10 mouse cellular contexts compared by ENCODE assay signal in genomic region chr13:36506315-36506714, GRCm38 (mm10).
DNase-seq lines count a peak whose midpoint lies in the region; ATAC-seq lines count a peak whose summit lies in the region.
"Had no signal": no experiment of that assay in that cellular context is flagged by ENCODE, and none has a peak within 500 bp of the region (broad histone marks: within the 10 kb centered on the region; RNA-seq: fewer than 3 reads in every experiment).

No protein-coding gene starts in this region.

- no peak overlapping the region for H3K4me3 ChIP-seq in hindbrain, embryonic 16.5 days (ENCODE audit: low read length)
- H3K4me3 ChIP-seq: embryonic facial prominence, embryonic 12.5 days; heart, embryonic 15.5 days had no signal

- no peak for DNase-seq in cerebellum, adult 8-10 months
- DNase-seq in urinary bladder, postnatal 14 days (ENCODE audit: low spot score), result peak; percentile 12
- no peak for DNase-seq in urinary bladder, postnatal 25 days (ENCODE audit: low spot score)
- peak; percentile 49 to 62 for DNase-seq in left cerebral cortex, postnatal 14 days (ENCODE audit: low spot score in 2 of 2)
- DNase-seq in telencephalon, adult 2 months (ENCODE audit: low read depth, low spot score), result peak; percentile 70
- DNase-seq in embryo, embryonic 11 days, result no peak

- no peak overlapping the region for H3K9ac ChIP-seq in hindbrain, embryonic 16.5 days (ENCODE audit: low read depth, low read length)
- H3K9ac ChIP-seq: embryonic facial prominence, embryonic 12.5 days; heart, embryonic 15.5 days had no signal

- H3K9me3 ChIP-seq in hindbrain, embryonic 16.5 days (ENCODE audit: control insufficient read depth, low read length), result no peaks in the 10 kb centered on the region
- H3K9me3 ChIP-seq: embryonic facial prominence, embryonic 12.5 days; heart, embryonic 15.5 days had no signal

- 80% methylated on average over 5 of the region's 5 CpGs for WGBS in hindbrain, embryonic 16.5 days

- no peak overlapping the region for H3K4me2 ChIP-seq in hindbrain, embryonic 16.5 days (ENCODE audit: low read length)
- H3K4me2 ChIP-seq: embryonic facial prominence, embryonic 12.5 days; heart, embryonic 15.5 days had no signal

- no peaks in the 10 kb centered on the region for H3K36me3 ChIP-seq in hindbrain, embryonic 16.5 days (ENCODE audit: control insufficient read depth, insufficient read depth, low read length)
- H3K36me3 ChIP-seq: embryonic facial prominence, embryonic 12.5 days; heart, embryonic 15.5 days had no signal

- no peaks in the 10 kb centered on the region for H3K4me1 ChIP-seq in hindbrain, embryonic 16.5 days (ENCODE audit: control insufficient read depth, insufficient read depth, low read depth, low read length)
- H3K4me1 ChIP-seq: embryonic facial prominence, embryonic 12.5 days had no signal

- intact Hi-C loops in left cerebral cortex, postnatal 14 days (cut with DNase I), result loop anchor here (2.0 to 10.0 kb wide), 2 partner anchors 188 to 218 kb away; no protein-coding TSS in a partner anchor

- no peaks in the 10 kb centered on the region for H3K27me3 ChIP-seq in hindbrain, embryonic 16.5 days (replicated peaks; ENCODE audit: control insufficient read depth, insufficient read depth, low read length)
- H3K27me3 ChIP-seq: embryonic facial prominence, embryonic 12.5 days; heart, embryonic 15.5 days had no signal

- H3K27ac ChIP-seq in hindbrain, embryonic 16.5 days (ENCODE audit: low read depth, low read length), result no peak overlapping the region
- H3K27ac ChIP-seq: embryonic facial prominence, embryonic 12.5 days; heart, embryonic 15.5 days had no signal

- ATAC-seq in cerebellum, adult (ENCODE audit: insufficient number of reproducible peaks, low FRiP score, low TSS enrichment), result peak; percentile 46
- no peak for ATAC-seq in hindbrain, embryonic 16.5 days

Comparison
In these comparisons a context has a peak if more than half of its experiments do, and no peak if none do; other contexts are left out.
1. DNase-seq: peak in urinary bladder, postnatal 14 days (single experiment), left cerebral cortex, postnatal 14 days (2 of 2) and telencephalon, adult 2 months (single experiment); none in cerebellum, adult 8-10 months (single experiment), urinary bladder, postnatal 25 days (single experiment) and embryo, embryonic 11 days (single experiment).